Mouse (Mus musculus) lung, postnatal 0 days (tissue): ENCODE measurements around the gene Nrxn1. TPM values are rescaled to one million over a fixed set of nuclear protein-coding genes. Genes with fewer than 3 reads are reported as not detected.

Experiments used
- ATAC-seq: fragments of 200-750 bp; cut with Nextera tagmentation; 2 replicates; pipeline ENCODE4 v1.8.0; 2017; ENCODE audit warnings: moderate library complexity
- DNase-seq: peaks from one replicate; pipeline ENCODE4 v3.0.0-alpha.2; 2016; ENCODE audit warnings: low spot score
- H3K27ac ChIP-seq: fragments of 300-500 bp; sonication (generic); 2 replicates; pipeline ENCODE4 v1.5.1; 2014; ENCODE audit warnings: antibody characterized with exemption, mild to moderate bottlenecking, low read length, mixed read lengths
- H3K27me3 ChIP-seq: fragments of 300-500 bp; sonication (generic); replicated peaks from 2 replicates; pipeline ENCODE4 v1.6.1; 2014; ENCODE audit warnings: low read length, mixed read lengths; ENCODE audit not compliant: insufficient read depth
- H3K36me3 ChIP-seq: fragments of 300-500 bp; sonication (generic); 2 replicates; pipeline ENCODE4 v1.6.1; 2014; ENCODE audit warnings: low read length, mixed read lengths; ENCODE audit not compliant: insufficient read depth
- H3K4me1 ChIP-seq: fragments of 300-500 bp; sonication (generic); 2 replicates; pipeline ENCODE4 v1.6.1; 2014; ENCODE audit warnings: antibody characterized with exemption, low read depth, low read length, mixed read lengths; ENCODE audit not compliant: insufficient read depth
- H3K4me2 ChIP-seq: fragments of 300-500 bp; sonication (generic); replicated peaks from 2 replicates; pipeline ENCODE4 v1.6.1; 2014; ENCODE audit warnings: low read depth, mild to moderate bottlenecking, low read length, moderate library complexity, mixed read lengths
- H3K4me3 ChIP-seq: fragments of 300-500 bp; sonication (generic); 2 replicates; pipeline ENCODE4 v1.5.1; 2014; ENCODE audit warnings: low read depth, low read length
- H3K9ac ChIP-seq: fragments of 300-500 bp; sonication (generic); replicated peaks from 2 replicates; pipeline ENCODE4 v1.6.1; 2014; ENCODE audit warnings: low read depth, mild to moderate bottlenecking
- H3K9me3 ChIP-seq: fragments of 300-500 bp; sonication (generic); 2 replicates; pipeline ENCODE4 v1.6.1; 2016; ENCODE audit warnings: low read length, mixed read lengths
- CTCF ChIP-seq: IDR thresholded peaks from 2 replicates; pipeline ENCODE4 v1.5.1; 2016; ENCODE audit warnings: antibody characterized with exemption, mild to moderate bottlenecking
- EP300 ChIP-seq: IDR thresholded peaks from 2 replicates; pipeline ENCODE4 v1.6.1; 2016; ENCODE audit warnings: antibody characterized with exemption, mild to moderate bottlenecking, control low read depth
- WGBS: fragments of 180-500 bp; shearing (Covaris S2); extraction: QIAGEN DNeasy Blood & Tissue Kit; methylation state at CpG from one replicate; pipeline ENCODE4 v1.1.7; 2014; 5-methylcytosine and 5-hydroxymethylcytosine counted together
- microRNA-seq: library from miRNA; unstranded; fragments of <30 nt; microRNA quantifications from one replicate; pipeline ENCODE4, GENCODE M21; 2016
- polyA plus RNA-seq: library from polyadenylated mRNA; unstranded; fragments of >200 nt; fragmentation: Nextera tagmentation; extraction: Ambion mirVana; gene quantifications from 2 replicates; pipeline ENCODE4 v1.2.1, GENCODE M21; 2015

Gene Nrxn1
- polyA plus RNA-seq, 1 experiment from 2014 or later: 1.3 TPM

- no peak for ATAC-seq
- Histone ChIP-seq H3K4me3 (no peak overlapping the region), H3K36me3 (no peaks in the 10 kb centered on the region), H3K27me3 (no peaks in the 10 kb centered on the region), H3K27ac (no peak overlapping the region), H3K9ac (no peak overlapping the region), H3K4me1 (no peaks in the 10 kb centered on the region), H3K9me3 (no peaks in the 10 kb centered on the region), H3K4me2 (no peak overlapping the region)
- TF ChIP-seq EP300 (no peak), CTCF (no peak)
- WGBS: 82% methylated on average over 1 of the region's 1 CpGs
- no peak for DNase-seq
These were observed 1081.1 kb downstream of the Nrxn1 start for GRCm38 (mm10) chr17:90011761-90012160.

- DNase-seq: no peak
- TF ChIP-seq CTCF (no peak), EP300 (no peak)
- no peak for ATAC-seq
- Histone ChIP-seq H3K4me2 (no peak overlapping the region), H3K4me3 (no peak overlapping the region), H3K9ac (no peak overlapping the region), H3K4me1 (no peaks in the 10 kb centered on the region), H3K27ac (no peak overlapping the region), H3K36me3 (no peaks in the 10 kb centered on the region), H3K9me3 (no peaks in the 10 kb centered on the region), H3K27me3 (no peaks in the 10 kb centered on the region)
- 47% methylated on average over 5 of the region's 5 CpGs for WGBS
These were observed 1085.3 kb downstream of the Nrxn1 start for GRCm38 (mm10) chr17:90007438-90008109.

GRCm38 (mm10) chr17:89990651-89991050 is 1102.2 kb downstream of the Nrxn1 start:
- Histone ChIP-seq H3K9me3 (no peaks in the 10 kb centered on the region), H3K9ac (no peak overlapping the region), H3K36me3 (no peaks in the 10 kb centered on the region), H3K4me1 (no peaks in the 10 kb centered on the region), H3K4me3 (no peak overlapping the region), H3K4me2 (no peak overlapping the region), H3K27ac (no peak overlapping the region), H3K27me3 (no peaks in the 10 kb centered on the region)
- TF ChIP-seq CTCF (no peak), EP300 (no peak)
- no peak for DNase-seq
- no peak for ATAC-seq
- WGBS: 39% methylated on average over 4 of the region's 4 CpGs

Small RNAs within 50 kb of the gene (microRNA-seq; reads per million reads assigned to microRNA genes)
- not detected for gene Gm24510
- gene Gm27475: not detected
- not detected for gene Gm47307
